Mouse (Mus musculus) kidney, embryonic 14.5 days (tissue): ENCODE data around the gene Cryzl2. TPM values are rescaled to one million over a fixed set of nuclear protein-coding genes. Genes with fewer than 3 reads are reported as not detected.

ENCODE experiments used
- ATAC-seq: fragments of 200-750 bp; cut with Nextera tagmentation; 2 replicates; pipeline ENCODE4 v1.8.0; 2017; ENCODE audit warnings: moderate number of reproducible peaks, mild to moderate bottlenecking, moderate TSS enrichment, moderate library complexity; ENCODE audit not compliant: low FRiP score, low TSS enrichment
- H3K27ac ChIP-seq: fragments of 300-500 bp; sonication (generic); 2 replicates; pipeline ENCODE4 v1.5.1; 2014; ENCODE audit warnings: low read depth, mild to moderate bottlenecking, low read length, moderate library complexity, mixed read lengths
- H3K27me3 ChIP-seq: fragments of 300-500 bp; sonication (generic); 2 replicates; pipeline ENCODE4 v1.6.1; 2014; ENCODE audit warnings: mild to moderate bottlenecking, low read length; ENCODE audit not compliant: control insufficient read depth, insufficient read depth
- H3K36me3 ChIP-seq: fragments of 300-500 bp; sonication (generic); 2 replicates; pipeline ENCODE4 v1.6.1; 2014; ENCODE audit warnings: low read length, mixed read lengths; ENCODE audit not compliant: control insufficient read depth, insufficient read depth
- H3K4me1 ChIP-seq: fragments of 300-500 bp; sonication (generic); 2 replicates; pipeline ENCODE4 v1.6.1; 2014; ENCODE audit warnings: low read length, mixed read lengths; ENCODE audit not compliant: control insufficient read depth, insufficient read depth
- H3K4me2 ChIP-seq: fragments of 300-500 bp; sonication (generic); replicated peaks from 2 replicates; pipeline ENCODE4 v1.6.1; 2014; ENCODE audit warnings: low read depth, mild to moderate bottlenecking, low read length
- H3K4me3 ChIP-seq: fragments of 300-500 bp; sonication (generic); 2 replicates; pipeline ENCODE4 v1.5.1; 2014; ENCODE audit warnings: mild to moderate bottlenecking, low read length
- H3K9ac ChIP-seq: fragments of 300-500 bp; sonication (generic); 2 replicates; pipeline ENCODE4 v1.6.1; 2014; ENCODE audit warnings: low read depth, mild to moderate bottlenecking, low read length, moderate library complexity
- H3K9me3 ChIP-seq: fragments of 300-500 bp; sonication (generic); 2 replicates; pipeline ENCODE4 v1.6.1; 2016; ENCODE audit warnings: low read length; ENCODE audit not compliant: control insufficient read depth
- WGBS: fragments of 180-500 bp; shearing (Covaris S2); extraction: QIAGEN DNeasy Blood & Tissue Kit; methylation state at CpG from one replicate; pipeline ENCODE4 v1.1.7; 2014; 5-methylcytosine and 5-hydroxymethylcytosine counted together
- polyA plus RNA-seq: library from polyadenylated mRNA; unstranded; fragments of >200 nt; fragmentation: Nextera tagmentation; extraction: Ambion mirVana; gene quantifications from 2 replicates; pipeline ENCODE4 v1.2.1, GENCODE M21; 2014

The Cryzl2 gene
- polyA plus RNA-seq, 1 experiment from 2014 or later: 17.7 TPM

GRCm38 (mm10) chr1:157506995-157507595 is 48.7 kb downstream of the Cryzl2 start:
- H3K4me1 ChIP-seq: no peaks in the 10 kb centered on the region
- H3K27me3 ChIP-seq: no peaks in the 10 kb centered on the region
- H3K36me3 ChIP-seq: no peaks in the 10 kb centered on the region
- no peak overlapping the region for H3K4me3 ChIP-seq
- H3K9ac ChIP-seq: no peak overlapping the region
- no peaks in the 10 kb centered on the region for H3K9me3 ChIP-seq
- H3K27ac ChIP-seq: no peak overlapping the region
- 0 out of 2 replicates have a peak overlapping the region, but pooled peaks have one; percentile 5 for H3K4me2 ChIP-seq
- WGBS: 53% methylated on average over 4 of the region's 4 CpGs
- no peak for ATAC-seq

- H3K27ac ChIP-seq: no peak overlapping the region
- no peak for ATAC-seq
- H3K36me3 ChIP-seq: no peaks in the 10 kb centered on the region
- H3K4me2 ChIP-seq: no peak overlapping the region; the same call in 1 of the 2 replicates
- no peaks in the 10 kb centered on the region for H3K4me1 ChIP-seq
- H3K9me3 ChIP-seq: no peaks in the 10 kb centered on the region
- no peak overlapping the region for H3K4me3 ChIP-seq
- no peaks in the 10 kb centered on the region for H3K27me3 ChIP-seq
- no peak overlapping the region for H3K9ac ChIP-seq
- WGBS: 40% methylated on average over 5 of the region's 5 CpGs
These were observed 49.4 kb downstream of the Cryzl2 start for GRCm38 (mm10) chr1:157507814-157508213.

- ATAC-seq: no peak
- Histone ChIP-seq H3K9me3 (no peaks in the 10 kb centered on the region), H3K27me3 (no peaks in the 10 kb centered on the region), H3K4me1 (no peaks in the 10 kb centered on the region), H3K4me2 (no peak overlapping the region), H3K4me3 (no peak overlapping the region), H3K9ac (no peak overlapping the region), H3K36me3 (no peaks in the 10 kb centered on the region), H3K27ac (no peak overlapping the region)
- 80% methylated on average over 11 of the region's 11 CpGs for WGBS
These were observed 54.5 kb downstream of the Cryzl2 start for GRCm38 (mm10) chr1:157512690-157513448.

- H3K4me3 ChIP-seq: no peak overlapping the region
- WGBS: 87% methylated on average over 9 of the region's 9 CpGs
These were observed 55.2 kb downstream of the Cryzl2 start for GRCm38 (mm10) chr1:157513559-157513958.

GRCm38 (mm10) chr1:157514298-157514697 is 55.9 kb downstream of the Cryzl2 start:
- WGBS: 73% methylated on average over 4 of the region's 4 CpGs
- no peak overlapping the region for H3K4me3 ChIP-seq
- no peaks in the 10 kb centered on the region for H3K36me3 ChIP-seq
- no peaks in the 10 kb centered on the region for H3K27me3 ChIP-seq
- no peak overlapping the region for H3K4me2 ChIP-seq
- no peak overlapping the region for H3K27ac ChIP-seq
- no peak for ATAC-seq
- no peak overlapping the region for H3K9ac ChIP-seq
- H3K9me3 ChIP-seq: no peaks in the 10 kb centered on the region
- no peaks in the 10 kb centered on the region for H3K4me1 ChIP-seq

More at GRCm38 (mm10) chr1:157513559-157513958, 55.2 kb downstream of the Cryzl2 start:
- Histone ChIP-seq H3K9me3 (no peaks in the 10 kb centered on the region), H3K9ac (no peak overlapping the region), H3K4me1 (no peaks in the 10 kb centered on the region), H3K4me2 (no peak overlapping the region), H3K36me3 (no peaks in the 10 kb centered on the region), H3K27me3 (no peaks in the 10 kb centered on the region), H3K27ac (no peak overlapping the region)
- no peak for ATAC-seq

- ATAC-seq: no peak
- Histone ChIP-seq H3K9me3 (no peaks in the 10 kb centered on the region), H3K4me1 (no peaks in the 10 kb centered on the region), H3K27ac (no peak overlapping the region), H3K9ac (no peak overlapping the region), H3K4me2 (no peak overlapping the region), H3K27me3 (no peaks in the 10 kb centered on the region), H3K4me3 (no peak overlapping the region), H3K36me3 (no peaks in the 10 kb centered on the region)
- WGBS: 86% methylated on average over 8 of the region's 8 CpGs
These were observed 58.7 kb downstream of the Cryzl2 start for GRCm38 (mm10) chr1:157516838-157517808.

GRCm38 (mm10) chr1:157518111-157518523 is 59.7 kb downstream of the Cryzl2 start:
- no peaks in the 10 kb centered on the region for H3K27me3 ChIP-seq
- H3K4me2 ChIP-seq: no peak overlapping the region
- H3K9ac ChIP-seq: no peak overlapping the region
- no peak for ATAC-seq
- H3K4me3 ChIP-seq: no peak overlapping the region
- H3K9me3 ChIP-seq: no peaks in the 10 kb centered on the region
- 52% methylated on average over 4 of the region's 4 CpGs for WGBS
- no peaks in the 10 kb centered on the region for H3K4me1 ChIP-seq
- H3K27ac ChIP-seq: no peak overlapping the region
- H3K36me3 ChIP-seq: no peaks in the 10 kb centered on the region

- Histone ChIP-seq H3K4me2 (no peak overlapping the region), H3K27me3 (no peaks in the 10 kb centered on the region), H3K27ac (no peak overlapping the region), H3K9me3 (no peaks in the 10 kb centered on the region), H3K9ac (no peak overlapping the region), H3K4me3 (no peak overlapping the region), H3K36me3 (no peaks in the 10 kb centered on the region), H3K4me1 (no peaks in the 10 kb centered on the region)
- no peak for ATAC-seq
- WGBS: 76% methylated on average over 2 of the region's 2 CpGs
These were observed 61.0 kb downstream of the Cryzl2 start for GRCm38 (mm10) chr1:157519396-157519795.
